Mouse (Mus musculus) duodenum, adult 2 months (tissue): ENCODE measurements around the gene Hfe2. TPM values are rescaled to one million over a fixed set of nuclear protein-coding genes. Genes with fewer than 3 reads are reported as not detected.

Source experiments
- polyA plus RNA-seq: library from polyadenylated mRNA; depleted of rRNA; stranded (reverse); fragments of >200 nt; gene quantifications from 2 replicates; pipeline ENCODE4 v1.2.3, GENCODE M21; 2012; ENCODE audit warnings: low replicate concordance; rRNA removed

Hfe2 gene
- 0.09 TPM in 1 of 2 replicates, not detected in the other for polyA plus RNA-seq

GRCm38 (mm10) chr3:96524914-96525313, at the start of gene Hfe2:
Gene Hfe2, plus strand, starts transcription at chr3:96525172.

GRCm38 (mm10) chr3:96557694-96558093, 32.7 kb downstream of the Hfe2 start, which contains the start of gene Txnip:
Gene Txnip, plus strand, starts transcription at chr3:96557957.

GRCm38 (mm10) chr3:96576690-96577541, 51.9 kb downstream of the Hfe2 start, which contains the start of gene Gm16253:
Gene Gm16253, plus strand, starts transcription at chr3:96576984.

Other genes starting within 250 kb of the Hfe2 start
- 0.86 and 1.4 TPM in 2 replicates for gene Fcgr1, start 231.2 kb upstream of the Hfe2 start, polyA plus RNA-seq
- not detected in 2 replicates for gene BC107364, start 72.9 kb upstream of the Hfe2 start, polyA plus RNA-seq
- 252 and 270 TPM in 2 replicates for gene Txnip, start 32.8 kb downstream of the Hfe2 start, polyA plus RNA-seq
- not detected in 2 replicates for gene Gm16253, start 51.8 kb downstream of the Hfe2 start, polyA plus RNA-seq
- gene Polr3gl, start 69.0 kb downstream of the Hfe2 start, polyA plus RNA-seq, result 6.9 and 7.5 TPM in 2 replicates
- gene Ankrd34a, start 71.5 kb downstream of the Hfe2 start, polyA plus RNA-seq, result 0.27 and 0.53 TPM in 2 replicates
- gene Lix1l, start 76.0 kb downstream of the Hfe2 start, polyA plus RNA-seq, result 3.6 and 5.3 TPM in 2 replicates
- 2.2 and 2.3 TPM in 2 replicates for gene Rbm8a, start 104.8 kb downstream of the Hfe2 start, polyA plus RNA-seq
- 15.2 and 21.5 TPM in 2 replicates for gene Pex11b, start 110.2 kb downstream of the Hfe2 start, polyA plus RNA-seq
- gene Gm42957, start 110.3 kb downstream of the Hfe2 start, polyA plus RNA-seq, result not detected in 2 replicates
- 0.72 and 0.88 TPM in 2 replicates for gene Itga10, start 120.4 kb downstream of the Hfe2 start, polyA plus RNA-seq
- 0.14 and 0.71 TPM in 2 replicates for gene Ankrd35, start 145.0 kb downstream of the Hfe2 start, polyA plus RNA-seq
- gene Pias3, start 171.2 kb downstream of the Hfe2 start, polyA plus RNA-seq, result 15.4 and 22.8 TPM in 2 replicates
- 2.1 and 2.7 TPM in 2 replicates for gene Nudt17, start 183.4 kb downstream of the Hfe2 start, polyA plus RNA-seq
- 27.8 and 31.3 TPM in 2 replicates for gene Polr3c, start 202.5 kb downstream of the Hfe2 start, polyA plus RNA-seq
- gene Rnf115, start 202.5 kb downstream of the Hfe2 start, polyA plus RNA-seq, result 8.6 and 9.7 TPM in 2 replicates